Comparison of ENCODE assay signal across 8 mouse cellular contexts in genomic region chr13:18743575-18744265, GRCm38 (mm10). TPM values are rescaled to one million over a fixed set of nuclear protein-coding genes. Genes with fewer than 3 reads are reported as not detected.
DNase-seq lines count a peak whose midpoint lies in the region; ATAC-seq lines count a peak whose summit lies in the region.

No protein-coding gene starts in this region.

- no peak for ATAC-seq in cerebellum, adult (ENCODE audit: insufficient number of reproducible peaks, low FRiP score, low TSS enrichment)
- 0 out of 2 replicates have a peak, but pooled peaks have one; percentile 64 for ATAC-seq in forebrain, embryonic 15.5 days (replicated peaks)
- ATAC-seq in neural tube, embryonic 13.5 days (ENCODE audit: low read depth): peak; percentile 86
- ATAC-seq in megakaryocyte progenitor cell, adult 5-6 weeks (replicated peaks; ENCODE audit: poor library complexity): no peak

- no peaks in the 10 kb centered on the region for H3K4me1 ChIP-seq in forebrain, embryonic 15.5 days
- peaks cover 15% of the 10 kb centered on the region for H3K4me1 ChIP-seq in neural tube, embryonic 13.5 days (replicated peaks)

- WGBS in forebrain, embryonic 15.5 days: 76% methylated on average over 16 of the region's 16 CpGs
- 59% methylated on average over 16 of the region's 16 CpGs for WGBS in neural tube, embryonic 13.5 days

- H3K4me2 ChIP-seq in forebrain, embryonic 15.5 days (replicated peaks): 0 out of 2 replicates have a peak overlapping the region, but pooled peaks have one; percentile 3
- peak overlapping the region; percentile 35 for H3K4me2 ChIP-seq in neural tube, embryonic 13.5 days

- H3K27ac ChIP-seq in forebrain, embryonic 15.5 days (replicated peaks): peak overlapping the region; percentile 45
- H3K27ac ChIP-seq in neural tube, embryonic 13.5 days (replicated peaks): peak overlapping the region; percentile 67

- H3K9me3 ChIP-seq in forebrain, embryonic 15.5 days: no peaks in the 10 kb centered on the region
- no peaks in the 10 kb centered on the region for H3K9me3 ChIP-seq in neural tube, embryonic 13.5 days

- H3K9ac ChIP-seq in forebrain, embryonic 15.5 days (replicated peaks): no peak overlapping the region
- H3K9ac ChIP-seq in neural tube, embryonic 13.5 days: peak overlapping the region; percentile 41; the same call in 1 of the 2 replicates

- H3K4me3 ChIP-seq in forebrain, embryonic 15.5 days: no peak overlapping the region
- H3K4me3 ChIP-seq in neural tube, embryonic 13.5 days: no peak overlapping the region

- peaks cover 29% of the 10 kb centered on the region for H3K36me3 ChIP-seq in forebrain, embryonic 15.5 days
- H3K36me3 ChIP-seq in neural tube, embryonic 13.5 days: peaks cover 32% of the 10 kb centered on the region

- peak; percentile 6 for DNase-seq in cerebellum, adult 11 months
- peak; percentile 74 for DNase-seq in layer of hippocampus, adult 9-11 months
- DNase-seq in spleen, adult 18-20 months: no peak
- no peak for DNase-seq in c-Kit-positive CD71-positive TER-119-positive erythroid progenitor cells, embryonic 14.5 days (ENCODE audit: low spot score)

- no peaks in the 10 kb centered on the region for H3K27me3 ChIP-seq in forebrain, embryonic 15.5 days
- no peaks in the 10 kb centered on the region for H3K27me3 ChIP-seq in neural tube, embryonic 13.5 days

RNA-seq across cellular contexts. Expression of gene Vps41, which starts 26.6 kb away (rescaled TPM):
- polyA plus RNA-seq in forebrain, embryonic 15.5 days (2015; fragmentation: Nextera tagmentation; extraction: Ambion mirVana): 121 and 126 TPM in 2 replicates
- 108 and 117 TPM in 2 replicates for polyA plus RNA-seq in neural tube, embryonic 13.5 days (2015; fragmentation: Nextera tagmentation; extraction: Ambion mirVana)
- 37.9 and 43.2 TPM in 2 replicates for total RNA-seq in megakaryocyte progenitor cell, adult 5-6 weeks (2015)
- total RNA-seq in megakaryocyte progenitor cell, adult 5-6 weeks (2017): 46.9 and 50.1 TPM in 2 replicates

Comparison
In these comparisons a context has a peak if more than half of its experiments do, and no peak if none do; other contexts are left out.
1. DNase-seq: peak in cerebellum, adult 11 months (single experiment) and layer of hippocampus, adult 9-11 months (single experiment); none in spleen, adult 18-20 months (0 of 2) and c-Kit-positive CD71-positive TER-119-positive erythroid progenitor cells, embryonic 14.5 days (single experiment).
2. ATAC-seq: peak in forebrain, embryonic 15.5 days (single experiment) and neural tube, embryonic 13.5 days (single experiment); none in cerebellum, adult (single experiment) and megakaryocyte progenitor cell, adult 5-6 weeks (single experiment).